Mouse (Mus musculus) adipocyte (in vitro differentiated cells): Measurements from ENCODE around the gene Gm13762.
"Not testable (repeated sequence)": the region's sequence is repeated elsewhere in the genome, so short reads cannot be mapped to it uniquely, and the experiment has no call there.

Source experiments
- DNase-seq: peaks from one replicate; pipeline ENCODE4 v3.0.0-alpha.2; 2016; ENCODE audit warnings: low spot score

The Gm13762 gene

DNA sequence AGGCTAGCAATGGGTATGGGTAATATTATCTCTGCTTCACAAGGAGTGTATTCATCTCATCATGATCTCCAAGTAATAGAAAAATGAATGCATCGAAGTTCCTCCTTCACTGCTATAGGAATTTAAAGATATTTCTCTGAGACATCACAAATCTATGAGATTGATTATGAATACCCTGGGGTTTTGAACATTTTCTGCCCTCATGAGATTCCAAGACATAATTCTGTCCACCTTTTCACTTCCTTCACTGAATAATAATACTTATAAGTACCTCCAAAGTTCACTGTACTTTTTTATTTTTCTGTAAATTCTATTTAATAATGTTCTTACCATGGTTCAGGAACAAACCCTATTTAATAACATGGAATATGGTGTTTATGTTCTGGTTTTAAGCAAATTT, at the start of gene Gm13762:
Gene Gm13762 (minus strand): TSS at position 101 of the 400 bp plus-strand sequence.
- DNase-seq: no peak

- DNase-seq: not testable (repeated sequence)
These were observed 41.4 kb upstream of the Gm13762 start for GRCm38 (mm10) chr2:89021436-89021835.

- no peak for DNase-seq
These were observed 38.2 kb upstream of the Gm13762 start, which contains the start of gene Olfr1216 for GRCm38 (mm10) chr2:89018240-89018639. Gene Olfr1216 (minus strand): TSS chr2:89018340.

DNA sequence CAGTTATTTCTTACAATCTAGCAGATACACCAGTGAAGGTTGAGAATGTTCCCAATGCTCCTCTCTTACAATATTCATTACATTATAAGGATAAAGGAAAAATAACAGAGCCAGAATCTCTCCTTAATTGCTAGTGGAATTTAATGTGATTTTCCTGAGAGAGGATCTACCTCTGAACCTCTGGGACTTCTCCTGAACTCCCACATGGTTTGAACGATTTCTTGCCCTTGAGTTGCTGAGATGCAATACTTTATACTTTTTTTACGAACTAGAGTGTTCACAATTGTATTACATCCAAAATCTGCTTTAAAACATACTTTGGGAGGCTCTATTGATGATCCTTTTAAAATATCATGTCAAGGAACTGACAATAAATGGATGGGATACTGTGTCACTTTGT, 26.8 kb upstream of the Gm13762 start, which contains the start of gene Olfr1215:
Gene Olfr1215 (minus strand): TSS at position 101 of the 400 bp plus-strand sequence.
- no peak for DNase-seq

DNA sequence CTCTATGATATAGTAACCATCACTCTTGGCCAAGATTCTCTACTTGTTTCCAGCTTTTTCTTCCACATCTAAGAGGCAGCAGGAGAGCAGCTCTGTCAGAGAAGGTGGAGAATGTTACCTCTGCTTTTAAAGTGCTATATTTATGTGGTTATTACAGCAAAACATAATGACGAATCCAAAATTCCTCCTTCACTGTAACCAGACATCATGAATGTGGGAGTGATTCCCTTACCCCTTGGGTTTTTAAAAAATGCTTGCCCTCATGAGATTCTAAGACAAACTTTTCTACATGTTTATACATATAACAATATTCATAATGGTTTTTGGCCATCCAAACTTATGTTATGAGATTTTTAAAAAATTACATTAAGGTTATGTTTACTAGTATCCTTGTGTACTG, 12.5 kb upstream of the Gm13762 start, which contains the start of gene Olfr1214:
Gene Olfr1214 (minus strand): TSS at position 101 of the 400 bp plus-strand sequence.
- no peak for DNase-seq

DNA sequence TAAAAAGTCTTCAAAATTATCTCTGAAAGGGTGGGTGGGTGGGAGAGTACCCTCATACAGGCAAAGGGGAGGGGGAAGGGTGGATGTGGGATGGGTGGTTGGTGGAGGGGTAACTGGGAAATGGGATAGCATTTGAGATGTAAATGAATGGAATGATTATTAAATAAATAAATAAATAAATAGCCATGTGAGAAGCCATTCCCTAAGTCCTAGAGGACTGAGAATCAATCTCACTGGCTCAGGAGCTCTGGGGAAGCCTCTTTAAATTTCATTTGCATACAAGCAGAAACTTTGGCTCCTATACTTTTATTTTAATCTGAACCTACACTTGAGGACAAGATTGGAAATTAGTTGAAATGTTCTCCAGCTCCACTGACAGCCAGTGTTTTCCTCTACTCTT, 26.4 kb downstream of the Gm13762 start, which contains the start of gene Olfr1212:
Gene Olfr1212 (plus strand): TSS at position 301 of the 400 bp plus-strand sequence.
- DNase-seq: no peak

GRCm38 (mm10) chr2:88938011-88938410, 42.1 kb downstream of the Gm13762 start, which contains the start of gene Olfr1211:
Gene Olfr1211 (minus strand): TSS chr2:88938111.
- no peak for DNase-seq
